Mouse (Mus musculus) heart, embryonic 13.5 days (tissue): Measurements from ENCODE around the gene Grik3. TPM values are rescaled to one million over a fixed set of nuclear protein-coding genes. Genes with fewer than 3 reads are reported as not detected.

Experiments used
- ATAC-seq: fragments of 200-750 bp; cut with Nextera tagmentation; 2 replicates; pipeline ENCODE4 v1.8.0; 2017; ENCODE audit warnings: moderate TSS enrichment; ENCODE audit not compliant: insufficient number of reproducible peaks, low FRiP score, low TSS enrichment; ENCODE audit errors: extremely low read depth
- H3K27ac ChIP-seq: fragments of 300-500 bp; sonication (generic); replicated peaks from 2 replicates; pipeline ENCODE4 v1.5.1; 2015; ENCODE audit warnings: moderate library complexity, mild to moderate bottlenecking, inconsistent platforms
- H3K27me3 ChIP-seq: fragments of 300-500 bp; sonication (generic); replicated peaks from 2 replicates; pipeline ENCODE4 v1.6.1; 2015; ENCODE audit warnings: mild to moderate bottlenecking, inconsistent platforms
- H3K36me3 ChIP-seq: fragments of 300-500 bp; sonication (generic); 2 replicates; pipeline ENCODE4 v1.6.1; 2015; ENCODE audit warnings: mild to moderate bottlenecking, inconsistent platforms
- H3K4me1 ChIP-seq: fragments of 300-500 bp; sonication (generic); 2 replicates; pipeline ENCODE4 v1.6.1; 2015; ENCODE audit warnings: inconsistent platforms
- H3K4me2 ChIP-seq: fragments of 300-500 bp; sonication (generic); 2 replicates; pipeline ENCODE4 v1.6.1; 2015; ENCODE audit warnings: inconsistent platforms, mild to moderate bottlenecking, moderate library complexity
- H3K4me3 ChIP-seq: fragments of 300-500 bp; sonication (generic); 2 replicates; pipeline ENCODE4 v1.5.1; 2015; ENCODE audit warnings: moderate library complexity, mild to moderate bottlenecking, inconsistent platforms
- H3K9ac ChIP-seq: fragments of 300-500 bp; sonication (generic); 2 replicates; pipeline ENCODE4 v1.6.1; 2015; ENCODE audit warnings: inconsistent platforms, mild to moderate bottlenecking, moderate library complexity
- H3K9me3 ChIP-seq: fragments of 300-500 bp; sonication (generic); 2 replicates; pipeline ENCODE4 v1.6.1; 2016; ENCODE audit warnings: inconsistent platforms
- WGBS: fragments of 180-500 bp; shearing (Covaris S2); methylation state at CpG from one replicate; pipeline ENCODE4 v1.1.7; 2015; ENCODE audit warnings: mixed read lengths; 5-methylcytosine and 5-hydroxymethylcytosine counted together
- polyA plus RNA-seq: library from polyadenylated mRNA; unstranded; fragments of >200 nt; fragmentation: Nextera tagmentation; extraction: Ambion mirVana; gene quantifications from 2 replicates; pipeline ENCODE4 v1.2.1, GENCODE M21; 2015

Grik3 gene
- polyA plus RNA-seq = 0.13 and 0.31 TPM in 2 replicates

DNA sequence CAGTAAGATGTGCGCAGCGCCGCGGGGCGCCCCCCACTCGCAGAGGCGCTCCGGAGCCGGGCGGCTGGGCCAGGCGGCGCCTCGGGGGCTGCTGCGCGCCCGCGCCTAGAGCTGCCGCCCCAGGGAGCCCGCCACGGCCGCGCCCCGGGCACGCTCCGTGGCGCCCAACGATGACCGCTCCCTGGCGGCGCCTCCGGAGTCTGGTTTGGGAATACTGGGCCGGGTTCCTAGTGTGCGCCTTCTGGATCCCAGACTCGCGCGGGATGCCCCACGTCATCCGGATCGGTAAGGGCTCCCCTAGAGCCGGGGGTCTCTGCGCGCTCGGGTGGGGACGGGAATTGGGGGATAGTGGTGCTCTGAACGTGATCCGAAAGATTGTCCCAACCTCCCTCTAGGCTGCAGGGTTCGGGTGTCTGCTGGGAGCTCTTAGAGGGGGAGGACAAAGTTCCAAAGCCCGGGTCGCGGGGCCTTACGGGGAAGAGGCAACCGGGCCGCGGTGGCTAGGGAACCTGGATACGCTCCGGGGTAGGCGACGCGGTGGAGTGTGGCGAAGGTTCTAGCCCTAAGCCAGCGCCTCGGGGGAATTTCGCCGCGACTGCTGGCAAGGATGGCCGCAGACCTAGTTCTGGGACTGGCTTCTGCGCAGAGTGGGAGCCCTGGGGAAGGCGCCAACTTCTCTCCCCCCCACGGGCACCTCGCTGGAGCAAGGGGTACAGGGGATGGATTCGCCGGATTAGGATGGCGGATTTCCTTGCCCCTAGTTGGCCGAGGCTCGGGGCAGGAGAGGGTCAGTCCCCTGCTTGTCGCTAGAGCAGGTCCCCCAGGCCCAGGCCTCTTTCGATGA is at the start of gene Grik3:
TSS of gene Grik3 (plus strand) at position 40 of the 844 bp plus-strand sequence.
- under 1% methylated on average over 77 of the region's 77 CpGs for WGBS
- Histone ChIP-seq H3K4me2 (peak within 1 kb of the TSS; percentile 66), H3K36me3 (no peaks in the 10 kb centered on the region), H3K27ac (no peak within 1 kb of the TSS), H3K9ac (no peak within 1 kb of the TSS), H3K9me3 (no peaks in the 10 kb centered on the region), H3K4me3 (peak within 1 kb of the TSS; percentile 45), H3K27me3 (peaks cover 100% of the 10 kb centered on the region), H3K4me1 (peaks cover 24% of the 10 kb centered on the region)
- no peak for ATAC-seq

DNA sequence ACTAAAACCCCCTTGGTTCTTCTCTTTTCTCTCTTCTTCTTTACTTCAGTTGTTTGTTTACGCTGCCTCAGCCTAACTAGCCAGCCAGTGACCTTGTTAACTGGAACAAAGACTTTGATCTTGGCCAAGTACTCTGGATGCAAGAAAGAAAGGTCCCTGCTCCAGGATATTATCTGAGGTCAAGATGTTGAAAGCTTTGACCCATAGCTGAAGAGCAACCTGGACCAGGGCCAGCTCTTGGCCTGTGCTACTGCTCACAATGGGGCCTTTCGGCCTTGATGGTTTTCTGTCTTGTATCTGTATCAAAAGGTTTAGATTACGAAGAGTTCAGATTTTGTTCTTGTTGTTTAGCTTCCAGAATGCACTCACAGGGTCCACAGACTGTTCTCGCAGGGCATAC is 48.7 kb upstream of the Grik3 start:
- Histone ChIP-seq H3K27me3 (peaks cover 33% of the 10 kb centered on the region), H3K9me3 (no peaks in the 10 kb centered on the region), H3K4me3 (no peak overlapping the region), H3K36me3 (no peaks in the 10 kb centered on the region), H3K4me1 (peaks cover 3% of the 10 kb centered on the region; the same call in 1 of the 2 replicates), H3K9ac (no peak overlapping the region), H3K4me2 (no peak overlapping the region), H3K27ac (no peak overlapping the region)
- ATAC-seq = no peak
- WGBS = 63% methylated on average over 4 of the region's 4 CpGs

DNA sequence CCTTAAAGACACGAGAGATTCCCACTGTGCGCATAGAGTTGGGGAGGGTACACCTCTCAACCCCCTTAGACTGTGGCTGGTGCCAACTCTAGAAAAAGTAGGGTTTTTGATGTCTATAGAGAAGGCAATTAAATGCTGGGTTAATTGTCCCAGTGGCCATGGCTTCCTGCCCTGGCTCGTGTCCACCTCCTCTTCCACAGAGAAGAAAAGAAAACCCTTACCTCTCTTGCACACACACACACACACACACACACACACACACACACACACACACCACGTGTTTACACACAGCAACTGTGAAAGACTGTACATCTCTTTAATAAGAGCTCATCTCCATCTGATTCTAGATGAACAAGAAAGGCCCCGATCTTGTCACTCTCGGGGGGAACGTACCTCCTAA is 46.1 kb upstream of the Grik3 start:
- H3K4me2 ChIP-seq = no peak overlapping the region
- peaks cover 33% of the 10 kb centered on the region for H3K27me3 ChIP-seq
- no peak overlapping the region for H3K27ac ChIP-seq
- no peaks in the 10 kb centered on the region for H3K9me3 ChIP-seq
- H3K9ac ChIP-seq = no peak overlapping the region
- ATAC-seq = no peak
- 77% methylated on average over 7 of the region's 7 CpGs for WGBS
- no peaks in the 10 kb centered on the region for H3K36me3 ChIP-seq
- H3K4me1 ChIP-seq = peaks cover 3% of the 10 kb centered on the region; the same call in 1 of the 2 replicates
- H3K4me3 ChIP-seq = no peak overlapping the region

DNA sequence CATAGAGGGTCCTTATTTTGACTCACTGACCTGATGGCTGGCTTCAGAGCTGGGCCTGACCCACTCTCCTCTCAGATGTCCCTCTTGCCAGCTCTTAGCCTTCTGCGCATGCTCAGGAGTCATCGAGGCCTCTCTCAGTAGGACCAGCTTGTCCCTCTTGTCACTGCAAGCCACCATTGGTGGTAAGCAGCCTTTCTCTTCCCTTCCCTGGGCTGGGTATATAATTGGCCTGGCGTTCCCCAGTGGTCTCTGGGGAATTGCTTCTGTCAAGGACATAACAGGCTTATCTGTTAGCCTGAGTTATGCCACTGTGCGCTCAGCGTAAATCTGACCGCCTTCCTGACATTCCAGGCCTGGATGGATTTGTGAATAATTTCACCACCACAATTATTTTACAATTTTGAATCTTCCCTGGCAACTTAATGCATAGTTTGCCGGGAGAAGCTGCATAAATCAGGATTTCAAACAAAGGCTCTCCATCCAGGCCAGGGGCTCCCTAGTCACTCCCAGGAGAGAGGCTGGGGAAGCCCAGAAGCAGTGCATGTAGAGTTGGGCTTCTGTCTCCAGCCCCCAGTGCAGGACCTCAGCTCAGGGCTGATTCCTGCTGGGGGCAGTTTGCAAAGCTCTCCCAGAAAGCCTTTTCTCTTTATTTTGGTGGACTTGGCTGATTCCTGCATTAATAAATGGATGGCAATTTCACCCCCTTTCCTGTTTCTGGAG is 39.7 kb upstream of the Grik3 start:
- Histone ChIP-seq H3K9ac (no peak overlapping the region), H3K27me3 (peaks cover 36% of the 10 kb centered on the region), H3K4me2 (no peak overlapping the region), H3K9me3 (no peaks in the 10 kb centered on the region), H3K4me3 (no peak overlapping the region), H3K36me3 (no peaks in the 10 kb centered on the region), H3K4me1 (peaks cover 26% of the 10 kb centered on the region), H3K27ac (peak overlapping the region; percentile 56; the same call in 1 of the 2 replicates)
- WGBS = 28% methylated on average over 7 of the region's 7 CpGs
- ATAC-seq = no peak

DNA sequence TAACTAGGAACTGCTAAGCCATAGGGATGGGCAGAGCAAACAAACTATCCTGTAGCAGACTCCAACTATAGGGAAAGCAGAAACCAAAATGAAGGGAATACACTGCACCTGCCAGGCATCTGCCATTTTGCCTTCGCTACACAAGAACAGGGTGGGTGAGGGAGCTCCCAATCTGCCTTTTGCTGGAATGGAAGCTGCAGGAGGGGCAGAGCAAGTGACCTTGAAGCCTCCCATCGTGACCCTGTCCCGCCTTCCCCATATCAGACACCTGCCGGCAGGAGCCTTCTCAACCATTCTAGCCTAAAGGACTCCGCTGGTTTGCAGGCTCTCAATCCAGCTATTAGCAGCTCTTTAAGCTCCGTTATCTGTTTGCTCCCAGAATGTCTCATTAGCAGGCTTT is 38.7 kb upstream of the Grik3 start:
- Histone ChIP-seq H3K4me3 (no peak overlapping the region), H3K9ac (no peak overlapping the region), H3K4me2 (peak overlapping the region; percentile 16; the same call in 1 of the 2 replicates), H3K27ac (peak overlapping the region; percentile 15; the same call in 1 of the 2 replicates), H3K9me3 (no peaks in the 10 kb centered on the region), H3K36me3 (no peaks in the 10 kb centered on the region), H3K27me3 (peaks cover 28% of the 10 kb centered on the region), H3K4me1 (peaks cover 26% of the 10 kb centered on the region)
- no peak for ATAC-seq
- 15% methylated on average over 6 of the region's 6 CpGs for WGBS

DNA sequence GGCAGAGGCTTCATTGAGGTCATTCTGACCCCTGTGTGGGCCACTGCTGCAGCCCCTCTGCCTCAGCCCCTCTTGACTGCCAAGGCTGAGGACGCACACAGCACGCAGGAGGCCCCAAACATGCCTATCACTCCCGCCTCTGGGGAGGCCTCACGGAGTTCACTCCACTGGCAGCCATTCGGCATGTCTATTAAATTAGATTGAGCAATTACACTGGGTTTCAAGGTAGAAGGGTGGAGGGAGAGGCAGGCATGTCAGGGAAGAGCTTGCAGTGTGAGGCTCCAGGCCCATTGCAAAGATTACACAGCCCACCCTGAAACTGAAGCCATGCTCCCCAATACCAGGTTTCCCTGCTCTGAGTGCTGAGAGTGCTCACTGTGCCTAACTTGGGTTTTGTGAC is 34.0 kb upstream of the Grik3 start:
- no peak overlapping the region for H3K27ac ChIP-seq
- H3K9me3 ChIP-seq = no peaks in the 10 kb centered on the region
- no peak overlapping the region for H3K4me3 ChIP-seq
- H3K36me3 ChIP-seq = no peaks in the 10 kb centered on the region
- no peak overlapping the region for H3K4me2 ChIP-seq
- peaks cover 10% of the 10 kb centered on the region for H3K4me1 ChIP-seq
- 70% methylated on average over 5 of the region's 5 CpGs for WGBS
- H3K9ac ChIP-seq = no peak overlapping the region
- peaks cover 66% of the 10 kb centered on the region for H3K27me3 ChIP-seq
- no peak for ATAC-seq

DNA sequence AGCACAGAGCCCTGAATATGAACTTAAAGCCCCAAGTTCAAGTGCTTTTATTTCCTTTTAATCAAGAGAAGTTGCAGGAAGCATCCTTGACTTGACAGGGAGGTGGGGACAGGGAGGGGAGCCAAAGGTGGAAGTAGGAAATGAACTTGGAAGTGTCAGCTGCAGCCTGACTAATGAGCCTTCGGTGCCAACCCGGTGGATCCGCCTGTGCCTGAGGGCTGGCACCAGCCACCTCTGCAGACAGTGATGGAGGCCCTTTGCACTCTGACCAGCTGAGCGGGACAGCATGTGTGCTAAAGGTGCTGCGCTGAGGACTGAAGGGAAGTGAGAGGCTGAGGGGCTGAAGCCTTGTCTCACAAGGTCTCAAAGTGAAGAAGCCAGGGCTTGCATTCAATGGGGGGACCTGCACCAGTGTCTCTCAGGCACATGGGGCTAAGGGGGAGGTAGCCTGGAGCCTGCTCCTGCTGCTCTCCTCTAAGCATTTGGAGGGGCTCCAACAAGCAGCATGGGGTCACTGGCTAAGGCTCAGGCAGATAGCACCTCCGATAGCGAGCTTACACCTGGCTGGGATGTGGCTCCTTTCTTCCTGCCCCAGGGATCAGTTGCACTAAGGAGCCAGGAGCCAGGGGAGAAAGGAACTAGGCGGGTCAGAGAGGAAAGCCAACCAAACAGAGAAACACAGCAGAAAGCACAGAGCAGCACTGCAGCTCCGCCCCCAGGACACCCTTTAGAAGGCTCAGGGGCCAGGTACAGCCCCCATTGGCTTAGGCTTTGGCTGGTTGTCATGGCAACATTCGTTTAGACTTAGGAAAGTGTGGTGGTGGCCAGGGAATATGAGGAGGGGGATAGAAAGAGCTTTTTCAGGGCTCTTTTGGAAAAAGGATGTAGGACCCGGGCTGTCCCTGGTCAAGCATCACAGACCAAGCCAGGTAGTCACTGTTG is 33.1 kb upstream of the Grik3 start:
- Histone ChIP-seq H3K4me3 (no peak overlapping the region), H3K9me3 (no peaks in the 10 kb centered on the region), H3K27ac (no peak overlapping the region), H3K4me2 (no peak overlapping the region), H3K36me3 (no peaks in the 10 kb centered on the region), H3K9ac (no peak overlapping the region), H3K4me1 (peaks cover 1% of the 10 kb centered on the region; the same call in 1 of the 2 replicates), H3K27me3 (peaks cover 70% of the 10 kb centered on the region)
- WGBS = 28% methylated on average over 11 of the region's 11 CpGs
- no peak for ATAC-seq

DNA sequence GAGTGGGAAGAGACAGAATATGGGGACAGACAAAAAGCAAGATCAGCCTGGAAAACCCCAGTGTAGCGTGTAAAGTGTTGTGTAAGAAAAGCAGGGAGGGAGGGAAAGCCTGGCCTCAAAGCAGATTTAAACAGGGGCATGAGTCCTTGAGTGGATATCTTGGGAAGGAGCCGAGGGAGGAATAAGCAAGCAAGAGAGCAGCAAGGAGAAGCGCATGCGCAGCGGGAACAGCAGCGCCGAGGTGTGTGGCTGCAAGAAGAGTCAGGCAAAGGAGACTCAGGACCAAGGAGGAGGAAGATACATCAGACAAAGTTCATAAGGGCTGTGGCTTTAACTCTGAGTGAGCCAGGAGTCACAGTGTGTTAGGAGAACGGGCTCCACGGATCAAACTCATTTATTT is 30.7 kb upstream of the Grik3 start:
- H3K4me1 ChIP-seq = no peaks in the 10 kb centered on the region
- ATAC-seq = no peak
- no peaks in the 10 kb centered on the region for H3K36me3 ChIP-seq
- H3K9ac ChIP-seq = no peak overlapping the region
- no peak overlapping the region for H3K4me3 ChIP-seq
- H3K27ac ChIP-seq = no peak overlapping the region
- H3K27me3 ChIP-seq = peaks cover 63% of the 10 kb centered on the region
- no peaks in the 10 kb centered on the region for H3K9me3 ChIP-seq
- no peak overlapping the region for H3K4me2 ChIP-seq
- 67% methylated on average over 9 of the region's 9 CpGs for WGBS

DNA sequence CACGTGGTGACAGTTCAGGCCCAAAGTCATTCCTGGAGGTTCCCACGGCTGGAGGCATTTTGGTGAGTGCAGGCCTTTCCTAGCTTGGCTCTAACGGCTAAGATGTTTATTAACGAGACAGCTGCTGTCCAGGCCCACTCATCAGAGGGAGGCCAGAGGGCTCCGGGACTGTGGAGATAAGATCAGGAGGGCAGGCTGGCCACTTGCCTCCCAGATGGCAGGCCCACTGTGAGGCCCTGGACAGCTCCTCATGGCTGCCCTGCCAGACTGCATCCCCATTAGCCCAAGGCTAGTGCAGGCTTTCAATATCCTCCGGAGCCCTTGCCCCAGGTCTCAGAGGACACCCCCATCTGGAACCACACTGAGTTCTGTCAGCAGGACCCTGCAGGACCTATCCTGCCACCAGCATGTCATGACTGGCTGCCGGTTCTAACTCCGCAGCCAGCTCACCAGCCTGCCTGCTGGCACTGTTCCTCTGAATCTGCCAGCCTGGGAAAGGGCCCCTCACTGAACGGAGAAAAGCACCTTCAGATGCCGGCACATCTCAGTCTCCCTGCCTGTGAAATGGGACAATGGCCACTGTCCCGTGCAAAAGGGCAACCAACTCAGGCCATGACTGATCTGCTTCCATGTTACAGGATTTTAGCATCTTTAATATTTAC is 20.7 kb upstream of the Grik3 start:
- Histone ChIP-seq H3K4me2 (no peak overlapping the region), H3K27me3 (peaks cover 17% of the 10 kb centered on the region), H3K9me3 (no peaks in the 10 kb centered on the region), H3K36me3 (no peaks in the 10 kb centered on the region), H3K4me1 (no peaks in the 10 kb centered on the region), H3K4me3 (no peak overlapping the region), H3K9ac (no peak overlapping the region), H3K27ac (no peak overlapping the region)
- 39% methylated on average over 11 of the region's 11 CpGs for WGBS
- ATAC-seq = no peak

DNA sequence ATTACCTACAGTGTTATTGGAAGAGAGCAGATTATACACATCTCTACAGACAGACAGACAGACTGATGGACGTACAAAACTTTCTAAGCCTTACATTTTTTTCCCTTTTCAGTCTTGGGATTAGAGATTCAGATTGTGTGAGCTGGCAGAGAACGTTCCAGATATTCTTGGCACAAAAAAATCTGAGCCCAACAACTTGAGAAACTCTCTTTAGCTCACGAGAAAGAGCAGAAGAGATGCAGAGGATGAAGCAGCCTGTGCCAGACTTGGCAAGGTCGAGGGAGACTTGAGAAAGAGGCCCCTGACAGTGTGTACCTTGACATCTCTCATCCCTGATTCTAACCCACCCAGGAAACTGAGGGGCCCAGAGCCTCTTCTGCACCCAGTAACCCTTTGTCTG is 15.6 kb upstream of the Grik3 start:
- Histone ChIP-seq H3K9ac (no peak overlapping the region), H3K36me3 (no peaks in the 10 kb centered on the region), H3K27ac (no peak overlapping the region), H3K4me1 (no peaks in the 10 kb centered on the region), H3K4me2 (no peak overlapping the region), H3K9me3 (no peaks in the 10 kb centered on the region), H3K4me3 (no peak overlapping the region), H3K27me3 (peaks cover 40% of the 10 kb centered on the region)
- WGBS = 62% methylated on average over 4 of the region's 4 CpGs
- no peak for ATAC-seq
